Mouse (Mus musculus) heart, adult 2 months (tissue): ENCODE measurements around the gene Cd160. TPM values are rescaled to one million over a fixed set of nuclear protein-coding genes. Genes with fewer than 3 reads are reported as not detected.

Source experiments
- DNase-seq, 2 experiments: peaks; one replicate each; pipeline ENCODE4 v3.0.0; 2021
- H3K27ac ChIP-seq: fragments of 200-600 bp; 2 replicates; pipeline ENCODE4 v1.8.1; 2022
- H3K27me3 ChIP-seq: fragments of 200-500 bp; 2 replicates; pipeline ENCODE4 v1.6.1; 2012; ENCODE audit warnings: mild to moderate bottlenecking, low read length, inconsistent platforms, mixed read lengths; ENCODE audit not compliant: control insufficient read depth, insufficient read depth
- H3K36me3 ChIP-seq: fragments of 200-500 bp; 2 replicates; pipeline ENCODE4 v1.6.1; 2012; ENCODE audit warnings: low read length, inconsistent platforms; ENCODE audit not compliant: control insufficient read depth, insufficient read depth
- H3K4me1 ChIP-seq: fragments of 200-500 bp; 2 replicates; pipeline ENCODE4 v1.6.1; 2011; ENCODE audit warnings: low read length; ENCODE audit not compliant: control insufficient read depth, insufficient read depth
- H3K4me3 ChIP-seq: fragments of 200-600 bp; 2 replicates; pipeline ENCODE4 v1.8.1; 2022
- H3K79me2 ChIP-seq: fragments of 200-500 bp; replicated peaks from 2 replicates; pipeline ENCODE4 v1.6.1; 2012; ENCODE audit warnings: mild to moderate bottlenecking, inconsistent platforms, low read length, moderate library complexity, mixed read lengths; ENCODE audit not compliant: control insufficient read depth, insufficient read depth
- H3K9ac ChIP-seq: fragments of 200-500 bp; 2 replicates; pipeline ENCODE4 v1.6.1; 2012; ENCODE audit warnings: low read depth, mild to moderate bottlenecking, control low read depth, inconsistent platforms, low read length, mixed read lengths
- CTCF ChIP-seq: fragments of 200-600 bp; IDR thresholded peaks from 2 replicates; pipeline ENCODE4 v1.8.1; 2022; ENCODE audit warnings: antibody characterized with exemption, mild to moderate bottlenecking, moderate library complexity
- EP300 ChIP-seq: fragments of 200-500 bp; IDR thresholded peaks from 2 replicates; pipeline ENCODE4 v1.6.1; 2011; ENCODE audit warnings: low read depth, low read length, control low read depth; ENCODE audit not compliant: insufficient read depth
- POLR2A ChIP-seq: fragments of 200-500 bp; IDR thresholded peaks from 2 replicates; pipeline ENCODE4 v1.6.1; 2011; ENCODE audit warnings: mild to moderate bottlenecking, low read depth, low read length, control low read depth; ENCODE audit not compliant: insufficient read depth
- WGBS: fragments of 180-500 bp; shearing (Covaris S2); methylation state at CpG from one replicate; pipeline ENCODE4 v1.1.7; 2018; 5-methylcytosine and 5-hydroxymethylcytosine counted together
- intact Hi-C: fragments of 180-260 bp; cut with DNase I; formaldehyde crosslinking; loops from one replicate; pipeline ENCODE4 v1.15.1; 2025
- long read RNA-seq: library from polyadenylated mRNA; stranded (forward); transcript quantifications from one replicate; pipeline ENCODE4 v2.0.0, GENCODE M21; 2021
- polyA plus RNA-seq: library from polyadenylated mRNA; depleted of rRNA; stranded (reverse); fragments of >200 nt; gene quantifications from 2 replicates; pipeline ENCODE4 v1.2.3, GENCODE M21; 2012; rRNA removed
- total RNA-seq, 2 experiments: library from RNA; stranded (reverse); gene quantifications; 2 replicates each; pipeline ENCODE4 v1.2.3; 2021

The Cd160 gene
- total RNA-seq (not detected), polyA plus RNA-seq (0.06 TPM in 1 of 2 replicates, not detected in the other)
- long read RNA-seq: 0 reads

DNA sequence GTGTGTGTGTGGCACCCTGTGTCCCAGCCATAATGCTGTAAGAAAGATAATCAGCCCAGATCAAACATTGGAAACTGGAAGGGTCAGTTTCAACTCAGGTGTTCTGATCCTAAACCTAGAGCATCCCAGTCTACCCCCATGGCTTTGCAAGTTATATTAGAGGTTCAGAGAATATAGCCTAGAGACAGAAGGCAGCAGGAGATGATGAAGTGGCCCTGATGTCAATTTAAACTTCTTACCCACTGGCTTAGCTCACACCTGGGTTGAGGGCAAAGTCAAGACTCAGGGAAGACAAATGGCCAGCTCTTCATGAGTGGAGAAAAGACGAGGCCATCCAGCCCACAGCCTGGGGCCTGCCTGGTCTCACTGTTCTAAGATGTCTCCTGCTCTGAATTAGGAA, at the start of gene Cd160, which contains the start of gene Pdzk1:
TSS of gene Cd160 (minus strand) at position 368 of the 400 bp plus-strand sequence.
TSS of gene Pdzk1 (plus strand) at position 301 of the 400 bp plus-strand sequence.
- no peaks in the 10 kb centered on the region for H3K79me2 ChIP-seq
- H3K4me3 ChIP-seq: no peak within 1 kb of the TSS
- H3K36me3 ChIP-seq: no peaks in the 10 kb centered on the region
- no peak within 1 kb of the TSS for H3K9ac ChIP-seq
- intact Hi-C loops: no loop called here
- WGBS: 75% methylated on average over 1 of the region's 1 CpGs
- DNase-seq: no peak
- no peaks in the 10 kb centered on the region for H3K4me1 ChIP-seq
- TF ChIP-seq EP300 (no peak), POLR2A (no peak), CTCF (no peak)
- H3K27ac ChIP-seq: no peak within 1 kb of the TSS
- H3K27me3 ChIP-seq: no peaks in the 10 kb centered on the region

DNA sequence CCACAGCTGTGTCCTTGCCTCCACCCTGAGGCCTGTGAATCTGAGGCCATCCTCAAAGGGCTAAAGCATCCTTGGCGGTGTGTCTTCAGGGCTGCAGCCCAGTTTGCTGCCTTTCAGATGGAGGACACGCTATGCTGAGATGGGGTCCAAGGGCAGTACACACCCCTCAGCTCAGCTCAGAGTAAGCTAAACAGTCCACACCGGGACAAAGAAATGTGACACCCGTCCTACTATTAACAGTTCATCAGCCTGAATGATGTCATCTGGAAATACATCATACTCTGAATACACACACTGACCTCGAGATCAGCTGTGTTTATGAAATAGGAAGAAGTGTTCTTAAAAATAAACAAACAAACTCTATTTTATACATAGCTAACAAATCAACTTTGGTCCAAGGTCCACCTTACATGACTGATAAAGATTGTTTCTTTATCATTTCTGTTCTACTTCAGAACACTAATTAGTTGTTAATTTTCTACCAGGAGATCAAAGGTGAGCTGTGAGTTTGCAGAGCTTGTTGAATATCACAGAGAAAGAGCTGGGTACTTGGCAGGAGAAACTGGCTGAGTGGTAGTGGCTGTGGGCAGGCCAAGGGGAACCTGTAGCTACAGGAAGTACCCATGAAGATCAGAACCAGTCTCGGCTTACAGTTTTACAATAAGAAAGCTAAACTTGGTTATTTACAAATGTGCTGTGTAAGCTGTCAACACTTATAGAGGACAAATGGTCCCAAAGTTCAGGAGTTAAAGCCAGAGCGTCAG, 45.8 kb upstream of the Cd160 start:
- Histone ChIP-seq H3K27me3 (no peaks in the 10 kb centered on the region), H3K9ac (no peak overlapping the region), H3K4me3 (no peak overlapping the region), H3K27ac (no peak overlapping the region), H3K79me2 (no peaks in the 10 kb centered on the region), H3K4me1 (no peaks in the 10 kb centered on the region), H3K36me3 (no peaks in the 10 kb centered on the region)
- WGBS: 76% methylated on average over 7 of the region's 7 CpGs
- intact Hi-C loops: no loop called here
- no peak for DNase-seq
- TF ChIP-seq EP300: no peak
- TF ChIP-seq POLR2A: no peak
- no peak for TF ChIP-seq CTCF

DNA sequence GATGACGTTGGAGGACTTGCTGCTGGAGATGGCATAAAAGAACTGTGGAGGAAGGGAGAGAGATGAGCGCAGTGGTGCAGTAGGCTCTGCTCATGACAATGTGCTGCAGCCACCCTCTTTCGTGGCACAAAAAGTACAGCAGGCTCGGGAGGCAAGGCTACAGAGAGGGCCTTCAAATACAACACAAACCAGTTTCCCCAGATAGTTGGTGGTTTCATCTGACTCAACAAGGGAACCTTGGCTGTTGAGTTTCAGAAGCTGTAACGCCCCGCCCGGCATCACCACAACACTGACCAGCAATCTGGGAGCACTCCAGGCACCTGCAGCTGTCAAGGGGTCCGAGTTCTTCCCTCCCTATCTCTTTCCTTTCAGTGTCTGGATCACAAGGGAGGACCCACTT, 43.4 kb upstream of the Cd160 start:
- no peak for TF ChIP-seq CTCF
- TF ChIP-seq EP300: no peak
- TF ChIP-seq POLR2A: no peak
- intact Hi-C loops: no loop called here
- no peak overlapping the region for H3K27ac ChIP-seq
- H3K4me3 ChIP-seq: no peak overlapping the region
- no peaks in the 10 kb centered on the region for H3K79me2 ChIP-seq
- WGBS: 94% methylated on average over 8 of the region's 8 CpGs
- DNase-seq: peak in 1 of 2 experiments; percentile 4
- no peak overlapping the region for H3K9ac ChIP-seq
- H3K36me3 ChIP-seq: no peaks in the 10 kb centered on the region
- H3K27me3 ChIP-seq: no peaks in the 10 kb centered on the region
- no peaks in the 10 kb centered on the region for H3K4me1 ChIP-seq

DNA sequence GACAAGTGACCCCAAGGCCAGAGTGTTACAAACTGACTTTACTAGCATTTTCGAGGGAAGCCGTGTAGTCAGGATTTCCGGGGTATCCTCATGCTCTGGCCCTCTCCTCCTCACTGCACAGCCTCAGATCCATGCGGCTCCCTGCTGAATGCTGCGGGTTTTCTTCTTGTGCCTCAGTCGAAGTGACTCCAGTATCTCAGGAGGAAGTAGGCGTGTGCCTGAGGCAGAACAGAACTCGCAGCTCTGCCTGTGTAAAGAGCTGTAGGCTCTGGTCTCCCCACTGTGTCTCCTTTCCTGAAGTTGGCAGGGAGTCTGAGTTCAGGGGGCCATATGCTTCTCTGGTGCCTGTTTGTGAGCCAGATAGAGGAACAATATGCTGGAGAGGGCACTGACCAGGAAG, 41.9 kb upstream of the Cd160 start:
- no peak overlapping the region for H3K9ac ChIP-seq
- intact Hi-C loops: no loop called here
- no peaks in the 10 kb centered on the region for H3K4me1 ChIP-seq
- H3K27ac ChIP-seq: no peak overlapping the region
- TF ChIP-seq POLR2A (no peak), CTCF (no peak), EP300 (no peak)
- WGBS: 69% methylated on average over 8 of the region's 8 CpGs
- H3K4me3 ChIP-seq: no peak overlapping the region
- H3K79me2 ChIP-seq: no peaks in the 10 kb centered on the region
- DNase-seq: peak in 1 of 2 experiments; percentile 8
- no peaks in the 10 kb centered on the region for H3K27me3 ChIP-seq
- no peaks in the 10 kb centered on the region for H3K36me3 ChIP-seq

DNA sequence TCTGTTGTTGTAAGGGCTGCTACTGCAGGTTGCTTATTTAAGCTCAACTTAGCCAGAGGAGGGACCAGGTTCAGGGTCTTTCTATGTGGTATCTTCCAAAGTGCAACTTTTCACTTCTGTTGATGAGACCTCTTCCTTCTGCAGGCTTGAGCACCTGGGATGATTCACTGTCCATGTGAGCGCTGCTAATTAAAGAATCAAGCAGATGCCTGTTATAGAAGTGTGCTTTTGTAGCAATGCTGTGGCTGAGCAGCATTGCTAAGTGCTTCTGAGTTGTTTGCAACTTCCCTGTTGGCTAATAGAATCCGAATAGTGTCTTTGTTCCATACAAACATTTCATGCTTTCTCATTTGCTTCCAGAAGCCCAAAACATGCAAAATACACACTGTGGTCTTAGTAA, 41.1 kb upstream of the Cd160 start:
- Histone ChIP-seq H3K79me2 (no peaks in the 10 kb centered on the region), H3K36me3 (no peaks in the 10 kb centered on the region), H3K9ac (no peak overlapping the region), H3K27ac (no peak overlapping the region), H3K4me3 (no peak overlapping the region), H3K4me1 (no peaks in the 10 kb centered on the region), H3K27me3 (no peaks in the 10 kb centered on the region)
- no peak for DNase-seq
- 91% methylated on average over 2 of the region's 2 CpGs for WGBS
- TF ChIP-seq EP300 (no peak), CTCF (no peak), POLR2A (no peak)
- intact Hi-C loops: no loop called here

DNA sequence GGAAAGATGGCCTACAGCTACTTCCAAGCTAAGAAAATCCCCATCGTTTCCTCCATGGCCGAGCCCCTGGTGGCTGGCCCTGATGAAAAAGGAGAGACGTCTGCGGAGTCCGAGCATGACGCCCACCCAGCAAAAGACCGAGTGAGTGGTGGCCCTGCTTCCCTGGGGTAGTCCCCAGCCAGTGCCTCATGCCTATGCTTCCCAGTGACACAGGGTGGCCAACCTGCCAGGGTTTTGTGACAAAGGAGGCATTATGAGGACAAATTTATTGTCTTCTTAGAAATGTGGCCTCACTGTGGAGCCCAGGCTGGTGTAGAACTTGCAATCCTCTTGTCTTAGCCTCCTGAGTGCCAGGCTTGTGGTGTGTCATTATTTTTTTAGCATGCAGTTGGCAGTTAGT, 39.9 kb upstream of the Cd160 start:
- WGBS: 92% methylated on average over 7 of the region's 7 CpGs
- H3K36me3 ChIP-seq: no peaks in the 10 kb centered on the region

More for the DNA sequence above, 39.9 kb upstream of the Cd160 start:
- Histone ChIP-seq H3K27me3 (no peaks in the 10 kb centered on the region), H3K79me2 (no peaks in the 10 kb centered on the region), H3K4me1 (no peaks in the 10 kb centered on the region), H3K4me3 (no peak overlapping the region), H3K9ac (no peak overlapping the region), H3K27ac (no peak overlapping the region)
- TF ChIP-seq POLR2A (no peak), CTCF (no peak), EP300 (no peak)
- intact Hi-C loops: no loop called here
- DNase-seq: no peak
